Mouse (Mus musculus): ENCODE results near the gene Fcrla. TPM values are rescaled to one million over a fixed set of nuclear protein-coding genes. Genes with fewer than 3 reads are reported as not detected.

Gene Fcrla
- polyA plus RNA-seq, 1 experiment from 2014 or later = not detected

- no peak overlapping the region for H3K9ac ChIP-seq (replicated peaks; ENCODE audit: low read depth, low read length)
- no peaks in the 10 kb centered on the region for H3K4me1 ChIP-seq (replicated peaks; ENCODE audit: control insufficient read depth, insufficient read depth, low read length)
- no peak overlapping the region for H3K4me3 ChIP-seq (replicated peaks; ENCODE audit: low read length)
- no peaks in the 10 kb centered on the region for H3K36me3 ChIP-seq (ENCODE audit: control insufficient read depth, insufficient read depth)
- no peak overlapping the region for H3K4me2 ChIP-seq (ENCODE audit: low read length)
- ATAC-seq = no peak
- no peaks in the 10 kb centered on the region for H3K9me3 ChIP-seq (ENCODE audit: control insufficient read depth, low read length)
- 80% methylated on average over 16 of the region's 16 CpGs for WGBS
- peaks cover 9% of the 10 kb centered on the region; the same call in 1 of the 2 replicates for H3K27me3 ChIP-seq (replicated peaks; ENCODE audit: control insufficient read depth, insufficient read depth, low read length)
- H3K27ac ChIP-seq (ENCODE audit: low read length) = no peak overlapping the region
Observed at GRCm38 (mm10) chr1:170898413-170899075, 28.8 kb downstream of the Fcrla start.

- no peak for ATAC-seq
- H3K9me3 ChIP-seq (ENCODE audit: control insufficient read depth, low read length) = no peaks in the 10 kb centered on the region
- 81% methylated on average over 5 of the region's 5 CpGs for WGBS
Observed at GRCm38 (mm10) chr1:170896651-170897281, 30.6 kb downstream of the Fcrla start.

DNA sequence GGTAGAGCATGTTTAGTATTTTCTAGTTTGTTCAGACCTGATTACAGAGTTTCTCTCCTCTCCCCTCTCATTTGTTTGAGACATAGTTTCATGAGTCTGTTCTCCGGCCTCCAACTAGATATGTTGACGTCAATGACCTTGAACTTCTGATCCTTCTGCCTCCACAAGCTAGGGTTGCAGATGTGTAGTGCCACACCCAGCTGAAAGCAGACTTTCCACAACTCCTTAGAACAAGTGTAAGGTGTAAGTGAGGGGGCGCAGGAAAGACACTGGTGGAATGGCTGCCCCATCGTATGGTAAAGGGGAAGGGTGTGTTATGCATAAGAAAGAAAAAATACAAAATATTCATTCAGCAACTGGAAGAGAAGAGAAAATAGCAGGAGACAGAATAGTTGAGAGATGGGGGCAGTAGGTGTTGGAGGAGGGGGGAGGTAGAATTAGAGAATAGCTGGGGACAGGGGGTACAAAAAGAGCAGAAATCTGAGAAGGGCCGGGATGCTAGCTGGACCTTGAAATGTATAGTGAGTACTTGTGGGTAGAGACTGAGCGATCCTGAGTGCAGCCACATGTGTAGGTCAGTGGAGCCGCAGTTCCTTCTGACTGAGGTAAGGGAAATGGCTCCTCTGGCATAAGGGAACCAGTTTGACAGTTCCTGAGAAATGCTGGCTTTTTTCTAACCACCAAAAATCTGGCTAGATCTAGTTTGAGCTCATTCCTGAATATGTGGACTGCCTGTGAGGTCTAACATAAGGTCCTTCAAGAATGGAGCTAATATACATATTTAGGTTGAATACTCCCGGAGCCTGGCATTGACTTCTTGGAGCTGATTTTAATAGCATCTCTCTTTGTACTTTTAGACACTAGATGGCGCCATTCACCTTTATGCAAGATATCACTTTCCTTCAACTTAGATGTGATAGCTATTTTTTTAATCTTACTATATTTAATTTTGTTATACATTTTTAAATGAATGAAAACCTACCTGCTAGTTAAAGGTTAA is 32.5 kb downstream of the Fcrla start:
- 65% methylated on average over 9 of the region's 9 CpGs for WGBS

More at GRCm38 (mm10) chr1:170896651-170897281, 30.6 kb downstream of the Fcrla start:
- no peak overlapping the region for H3K27ac ChIP-seq (ENCODE audit: low read length)
- no peak overlapping the region for H3K4me2 ChIP-seq (ENCODE audit: low read length)
- no peaks in the 10 kb centered on the region for H3K36me3 ChIP-seq (ENCODE audit: control insufficient read depth, insufficient read depth)
- no peaks in the 10 kb centered on the region for H3K4me1 ChIP-seq (replicated peaks; ENCODE audit: control insufficient read depth, insufficient read depth, low read length)
- no peak overlapping the region for H3K4me3 ChIP-seq (replicated peaks; ENCODE audit: low read length)
- 0 out of 2 replicates have a peak, but pooled peaks cover 5% of the 10 kb centered on the region for H3K27me3 ChIP-seq (replicated peaks; ENCODE audit: control insufficient read depth, insufficient read depth, low read length)
- no peak overlapping the region for H3K9ac ChIP-seq (replicated peaks; ENCODE audit: low read depth, low read length)

DNA sequence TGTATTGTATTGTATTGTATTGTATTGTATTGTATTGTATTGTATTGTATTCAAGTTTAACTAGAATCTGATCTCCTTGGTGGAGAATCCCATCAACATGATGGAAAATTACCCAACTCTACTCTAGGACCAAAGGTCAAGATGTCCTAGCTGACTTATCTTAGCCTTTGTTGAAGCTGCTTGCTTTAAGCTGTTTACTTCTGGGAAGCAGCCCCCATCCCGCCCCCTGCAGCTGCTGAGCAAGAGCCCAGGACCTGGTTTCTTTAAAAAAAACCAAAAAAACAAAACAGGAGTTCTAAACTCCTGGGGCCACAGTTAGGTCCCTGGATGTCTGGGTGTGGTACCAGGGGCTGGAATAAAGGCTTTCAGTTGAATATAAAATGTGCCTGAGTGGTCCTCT is 35.1 kb downstream of the Fcrla start:
- H3K9ac ChIP-seq (replicated peaks; ENCODE audit: low read depth, low read length) = no peak overlapping the region

More for the DNA sequence above, 32.5 kb downstream of the Fcrla start:
- Histone ChIP-seq H3K27ac (ENCODE audit: low read length) (no peak overlapping the region), H3K4me3 (replicated peaks; ENCODE audit: low read length) (no peak overlapping the region), H3K9me3 (ENCODE audit: control insufficient read depth, low read length) (no peaks in the 10 kb centered on the region), H3K9ac (replicated peaks; ENCODE audit: low read depth, low read length) (no peak overlapping the region), H3K36me3 (ENCODE audit: control insufficient read depth, insufficient read depth) (no peaks in the 10 kb centered on the region), H3K27me3 (replicated peaks; ENCODE audit: control insufficient read depth, insufficient read depth, low read length) (0 out of 2 replicates have a peak, but pooled peaks cover 5% of the 10 kb centered on the region), H3K4me2 (ENCODE audit: low read length) (no peak overlapping the region), H3K4me1 (replicated peaks; ENCODE audit: control insufficient read depth, insufficient read depth, low read length) (no peaks in the 10 kb centered on the region)
- peak; percentile 26; the same call in 1 of the 2 replicates for ATAC-seq

GRCm38 (mm10) chr1:170891646-170892045 is 35.7 kb downstream of the Fcrla start:
- WGBS = 88% methylated on average over 2 of the region's 2 CpGs
- Histone ChIP-seq H3K27ac (ENCODE audit: low read length) (no peak overlapping the region), H3K36me3 (ENCODE audit: control insufficient read depth, insufficient read depth) (no peaks in the 10 kb centered on the region), H3K9me3 (ENCODE audit: control insufficient read depth, low read length) (no peaks in the 10 kb centered on the region), H3K27me3 (replicated peaks; ENCODE audit: control insufficient read depth, insufficient read depth, low read length) (0 out of 2 replicates have a peak, but pooled peaks cover 2% of the 10 kb centered on the region), H3K9ac (replicated peaks; ENCODE audit: low read depth, low read length) (no peak overlapping the region), H3K4me2 (ENCODE audit: low read length) (no peak overlapping the region), H3K4me3 (replicated peaks; ENCODE audit: low read length) (no peak overlapping the region), H3K4me1 (replicated peaks; ENCODE audit: control insufficient read depth, insufficient read depth, low read length) (no peaks in the 10 kb centered on the region)
- ATAC-seq = no peak

More for the DNA sequence above, 35.1 kb downstream of the Fcrla start:
- WGBS = 41% methylated on average over 1 of the region's 1 CpGs
- no peaks in the 10 kb centered on the region for H3K36me3 ChIP-seq (ENCODE audit: control insufficient read depth, insufficient read depth)
- H3K27ac ChIP-seq (ENCODE audit: low read length) = no peak overlapping the region
- H3K27me3 ChIP-seq (replicated peaks; ENCODE audit: control insufficient read depth, insufficient read depth, low read length) = 0 out of 2 replicates have a peak, but pooled peaks cover 2% of the 10 kb centered on the region
- H3K4me1 ChIP-seq (replicated peaks; ENCODE audit: control insufficient read depth, insufficient read depth, low read length) = no peaks in the 10 kb centered on the region
- no peaks in the 10 kb centered on the region for H3K9me3 ChIP-seq (ENCODE audit: control insufficient read depth, low read length)
- no peak overlapping the region for H3K4me2 ChIP-seq (ENCODE audit: low read length)
- no peak for ATAC-seq
- no peak overlapping the region for H3K4me3 ChIP-seq (replicated peaks; ENCODE audit: low read length)

GRCm38 (mm10) chr1:170889310-170889709 is 38.1 kb downstream of the Fcrla start:
- whole genome bisulfite sequencing = 81% methylated on average over 4 of the region's 4 CpGs
- no peak overlapping the region for H3K27ac ChIP-seq (ENCODE audit: low read length)

GRCm38 (mm10) chr1:170886044-170886458 is 41.3 kb downstream of the Fcrla start:
- WGBS = 57% methylated on average over 6 of the region's 6 CpGs
- Histone ChIP-seq H3K27ac (ENCODE audit: low read length) (no peak overlapping the region), H3K4me1 (replicated peaks; ENCODE audit: control insufficient read depth, insufficient read depth, low read length) (peaks cover 15% of the 10 kb centered on the region), H3K27me3 (replicated peaks; ENCODE audit: control insufficient read depth, insufficient read depth, low read length) (no peaks in the 10 kb centered on the region), H3K36me3 (ENCODE audit: control insufficient read depth, insufficient read depth) (no peaks in the 10 kb centered on the region), H3K9ac (replicated peaks; ENCODE audit: low read depth, low read length) (no peak overlapping the region), H3K4me3 (replicated peaks; ENCODE audit: low read length) (no peak overlapping the region), H3K4me2 (ENCODE audit: low read length) (no peak overlapping the region), H3K9me3 (ENCODE audit: control insufficient read depth, low read length) (no peaks in the 10 kb centered on the region)
- no peak for ATAC-seq

More at GRCm38 (mm10) chr1:170889310-170889709, 38.1 kb downstream of the Fcrla start:
- ATAC-seq = no peak
- H3K36me3 ChIP-seq (ENCODE audit: control insufficient read depth, insufficient read depth) = no peaks in the 10 kb centered on the region
- H3K4me3 ChIP-seq (replicated peaks; ENCODE audit: low read length) = no peak overlapping the region
- peaks cover 4% of the 10 kb centered on the region for H3K4me1 ChIP-seq (replicated peaks; ENCODE audit: control insufficient read depth, insufficient read depth, low read length)
- H3K9me3 ChIP-seq (ENCODE audit: control insufficient read depth, low read length) = no peaks in the 10 kb centered on the region
- H3K4me2 ChIP-seq (ENCODE audit: low read length) = no peak overlapping the region
- no peaks in the 10 kb centered on the region for H3K27me3 ChIP-seq (replicated peaks; ENCODE audit: control insufficient read depth, insufficient read depth, low read length)
- H3K9ac ChIP-seq (replicated peaks; ENCODE audit: low read depth, low read length) = no peak overlapping the region

DNA sequence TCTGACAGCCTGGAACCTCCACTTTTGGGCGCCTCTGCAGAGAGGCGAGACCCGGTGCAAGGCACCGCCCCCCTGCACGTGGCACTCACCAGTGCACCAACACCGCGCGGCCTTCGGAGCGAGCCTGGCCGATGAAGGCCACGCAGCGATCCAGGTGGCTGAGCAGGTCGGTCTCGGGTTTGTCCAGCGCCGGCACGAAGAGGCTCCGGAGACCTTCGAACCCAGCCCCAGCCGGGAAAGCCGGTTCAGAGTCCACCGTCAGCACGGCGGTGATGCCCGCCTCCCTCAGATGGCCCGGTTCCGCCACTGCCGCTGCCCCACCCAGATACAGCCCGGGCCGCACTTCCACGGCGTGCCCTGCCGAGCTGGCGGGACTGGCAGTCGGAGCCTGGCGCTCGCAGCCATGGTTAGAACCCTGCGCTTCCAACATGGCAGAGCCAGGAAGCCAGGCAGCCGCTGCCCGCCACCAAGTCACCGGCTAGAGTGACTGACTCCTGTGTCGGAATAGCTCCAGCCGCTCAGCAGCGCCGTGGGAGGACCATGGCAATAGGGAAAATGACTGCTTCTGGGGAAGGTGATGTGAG is 42.3 kb downstream of the Fcrla start, which contains the start of the genes Gm26620 and Dusp12:
Gene Gm26620 (plus strand): TSS at position 88 of the 584 bp plus-strand sequence.
Gene Dusp12 (minus strand): TSS at position 563 of the 584 bp plus-strand sequence.
- under 1% methylated on average over 44 of the region's 46 CpGs for WGBS
- peak; percentile 98 for ATAC-seq
- H3K27me3 ChIP-seq (replicated peaks; ENCODE audit: control insufficient read depth, insufficient read depth, low read length) = no peaks in the 10 kb centered on the region

More for the DNA sequence above, 42.3 kb downstream of the Fcrla start, which contains the start of the genes Gm26620 and Dusp12:
- Histone ChIP-seq H3K36me3 (ENCODE audit: control insufficient read depth, insufficient read depth) (no peaks in the 10 kb centered on the region), H3K9ac (replicated peaks; ENCODE audit: low read depth, low read length) (peak within 1 kb of the TSS; percentile 73), H3K4me3 (replicated peaks; ENCODE audit: low read length) (peak within 1 kb of the TSS; percentile 64), H3K4me1 (replicated peaks; ENCODE audit: control insufficient read depth, insufficient read depth, low read length) (peaks cover 15% of the 10 kb centered on the region), H3K4me2 (ENCODE audit: low read length) (peak within 1 kb of the TSS; percentile 83), H3K9me3 (ENCODE audit: control insufficient read depth, low read length) (no peaks in the 10 kb centered on the region), H3K27ac (ENCODE audit: low read length) (peak within 1 kb of the TSS; percentile 78)
